Mouse (Mus musculus): Measurements from ENCODE around the gene Ppm1h. TPM values are rescaled to one million over a fixed set of nuclear protein-coding genes. Genes with fewer than 3 reads are reported as not detected.
A peak's percentile ranks its signal among the peaks of the same experiment; 100 is the strongest.

Ppm1h gene
- polyA plus RNA-seq, 1 experiment from 2014 or later = 12.2 TPM

GRCm38 (mm10) chr10:122989916-122990315 lies 311.4 kb downstream of the Ppm1h start:
- WGBS = 85% methylated on average over 9 of the region's 9 CpGs
- H3K27ac ChIP-seq (ENCODE audit: low read length) = no peak overlapping the region
- no peaks in the 10 kb centered on the region for H3K9me3 ChIP-seq (ENCODE audit: control insufficient read depth, low read length)
- no peaks in the 10 kb centered on the region for H3K27me3 ChIP-seq (replicated peaks; ENCODE audit: control insufficient read depth, insufficient read depth, low read length)
- no peak for ATAC-seq
- H3K4me1 ChIP-seq (replicated peaks; ENCODE audit: control insufficient read depth, insufficient read depth, low read length) = peaks cover 17% of the 10 kb centered on the region
- peaks cover 4% of the 10 kb centered on the region; the same call in 1 of the 2 replicates for H3K36me3 ChIP-seq (ENCODE audit: control insufficient read depth, insufficient read depth)
- H3K4me3 ChIP-seq (replicated peaks; ENCODE audit: low read length) = no peak overlapping the region
- H3K4me2 ChIP-seq (ENCODE audit: low read length) = no peak overlapping the region
- H3K9ac ChIP-seq (replicated peaks; ENCODE audit: low read depth, low read length) = no peak overlapping the region

- 91% methylated on average over 6 of the region's 6 CpGs for WGBS
- peak overlapping the region; percentile 86 for H3K27ac ChIP-seq (ENCODE audit: low read length)
These were observed 312.0 kb downstream of the Ppm1h start for GRCm38 (mm10) chr10:122990606-122991005.

GRCm38 (mm10) chr10:122991053-122991452 lies 312.5 kb downstream of the Ppm1h start:
- Histone ChIP-seq H3K36me3 (ENCODE audit: control insufficient read depth, insufficient read depth) (peaks cover 10% of the 10 kb centered on the region), H3K9me3 (ENCODE audit: control insufficient read depth, low read length) (0 out of 2 replicates have a peak, but pooled peaks cover under 1% of the 10 kb centered on the region), H3K4me2 (ENCODE audit: low read length) (no peak overlapping the region), H3K27ac (ENCODE audit: low read length) (peak overlapping the region; percentile 86), H3K9ac (replicated peaks; ENCODE audit: low read depth, low read length) (no peak overlapping the region), H3K27me3 (replicated peaks; ENCODE audit: control insufficient read depth, insufficient read depth, low read length) (no peaks in the 10 kb centered on the region), H3K4me1 (replicated peaks; ENCODE audit: control insufficient read depth, insufficient read depth, low read length) (peaks cover 17% of the 10 kb centered on the region), H3K4me3 (replicated peaks; ENCODE audit: low read length) (no peak overlapping the region)
- 71% methylated on average over 9 of the region's 9 CpGs for WGBS
- peak; percentile 24; the same call in 1 of the 2 replicates for ATAC-seq

More at GRCm38 (mm10) chr10:122990606-122991005, 312.0 kb downstream of the Ppm1h start:
- H3K36me3 ChIP-seq (ENCODE audit: control insufficient read depth, insufficient read depth) = peaks cover 7% of the 10 kb centered on the region; the same call in 1 of the 2 replicates
- no peaks in the 10 kb centered on the region for H3K9me3 ChIP-seq (ENCODE audit: control insufficient read depth, low read length)
- no peak for ATAC-seq
- H3K27me3 ChIP-seq (replicated peaks; ENCODE audit: control insufficient read depth, insufficient read depth, low read length) = no peaks in the 10 kb centered on the region
- H3K4me1 ChIP-seq (replicated peaks; ENCODE audit: control insufficient read depth, insufficient read depth, low read length) = peaks cover 17% of the 10 kb centered on the region
- H3K4me2 ChIP-seq (ENCODE audit: low read length) = 0 out of 2 replicates have a peak overlapping the region, but pooled peaks have one; percentile 9
- no peak overlapping the region for H3K9ac ChIP-seq (replicated peaks; ENCODE audit: low read depth, low read length)
- H3K4me3 ChIP-seq (replicated peaks; ENCODE audit: low read length) = no peak overlapping the region

- 0 out of 2 replicates have a peak, but pooled peaks have one; percentile 12 for ATAC-seq
- no peak overlapping the region for H3K4me2 ChIP-seq (ENCODE audit: low read length)
- peaks cover 17% of the 10 kb centered on the region for H3K4me1 ChIP-seq (replicated peaks; ENCODE audit: control insufficient read depth, insufficient read depth, low read length)
- 0 out of 2 replicates have a peak, but pooled peaks cover 2% of the 10 kb centered on the region for H3K9me3 ChIP-seq (ENCODE audit: control insufficient read depth, low read length)
- no peaks in the 10 kb centered on the region for H3K27me3 ChIP-seq (replicated peaks; ENCODE audit: control insufficient read depth, insufficient read depth, low read length)
- H3K36me3 ChIP-seq (ENCODE audit: control insufficient read depth, insufficient read depth) = peaks cover 14% of the 10 kb centered on the region
- WGBS = 85% methylated on average over 9 of the region's 9 CpGs
- H3K27ac ChIP-seq (ENCODE audit: low read length) = peak overlapping the region; percentile 72
- peak overlapping the region; percentile 9; the same call in 1 of the 2 replicates for H3K9ac ChIP-seq (replicated peaks; ENCODE audit: low read depth, low read length)
- H3K4me3 ChIP-seq (replicated peaks; ENCODE audit: low read length) = no peak overlapping the region
These were observed 313.1 kb downstream of the Ppm1h start for GRCm38 (mm10) chr10:122991648-122992047.

GRCm38 (mm10) chr10:122994402-122995107 lies 316.0 kb downstream of the Ppm1h start:
- no peak overlapping the region for H3K27ac ChIP-seq (ENCODE audit: low read length)
- H3K4me2 ChIP-seq (ENCODE audit: low read length) = no peak overlapping the region
- ATAC-seq = no peak
- H3K4me1 ChIP-seq (replicated peaks; ENCODE audit: control insufficient read depth, insufficient read depth, low read length) = peaks cover 8% of the 10 kb centered on the region
- H3K9me3 ChIP-seq (ENCODE audit: control insufficient read depth, low read length) = 0 out of 2 replicates have a peak, but pooled peaks cover 2% of the 10 kb centered on the region
- H3K9ac ChIP-seq (replicated peaks; ENCODE audit: low read depth, low read length) = no peak overlapping the region
- H3K27me3 ChIP-seq (replicated peaks; ENCODE audit: control insufficient read depth, insufficient read depth, low read length) = no peaks in the 10 kb centered on the region
- WGBS = 66% methylated on average over 17 of the region's 17 CpGs
- H3K4me3 ChIP-seq (replicated peaks; ENCODE audit: low read length) = no peak overlapping the region
- peaks cover 20% of the 10 kb centered on the region for H3K36me3 ChIP-seq (ENCODE audit: control insufficient read depth, insufficient read depth)

MicroRNAs within 50 kb of the gene (microRNA counts, 519-probe panel; counts per million panel counts)
- microRNA mmu-let-7i = 4,497 counts per million, percentile 96 among the panel's probes with 10 or more counts

Small RNA genes lying within 50 kb of the gene (microRNA-seq; reads per million reads assigned to microRNA genes)
- gene Mir6412 (not detected), gene Mir8104 (not detected), gene Mirlet7i (47,553 reads per million, percentile 100 among the genes with 10 or more reads in this experiment)

Other genes with a start within 250 kb of the Ppm1h start
- gene Avpr1a, start 230.3 kb upstream of the Ppm1h start, polyA plus RNA-seq (2015; fragmentation: Nextera tagmentation; extraction: Ambion mirVana) = 1.3 and 2.2 TPM in 2 replicates

Measured in forebrain, embryonic 16.5 days (tissue).